Mouse (Mus musculus): ENCODE measurements around the gene Gm14295. TPM values are rescaled to one million over a fixed set of nuclear protein-coding genes. Genes with fewer than 3 reads are reported as not detected.
A peak's percentile ranks its signal among the peaks of the same experiment; 100 is the strongest.
"Not testable (repeated sequence)": the region's sequence is repeated elsewhere in the genome, so short reads cannot be mapped to it uniquely, and the experiment has no call there.

The Gm14295 gene
- 14.5 and 17.3 TPM in 2 replicates for polyA plus RNA-seq (2015; fragmentation: Nextera tagmentation; extraction: Ambion mirVana)

GRCm38 (mm10) chr2:176798312-176798711 lies at the start of gene Gm14295:
Gene Gm14295 (plus strand): TSS chr2:176798612.
- H3K27me3 ChIP-seq; ATAC-seq (ENCODE audit: low FRiP score, low read depth); H3K36me3 ChIP-seq; H3K27ac ChIP-seq; H3K9me3 ChIP-seq; H3K4me1 ChIP-seq: not testable (repeated sequence)
- Histone ChIP-seq H3K9ac (peak within 1 kb of the TSS; percentile 60), H3K4me3 (peak within 1 kb of the TSS; percentile 47), H3K4me2 (replicated peaks) (peak within 1 kb of the TSS; percentile 56)
- WGBS, result no CpG with 5 or more reads among the region's 6 CpGs

GRCm38 (mm10) chr2:176798785-176799184 lies 373 bp downstream of the Gm14295 start:
- Histone ChIP-seq H3K4me2 (replicated peaks) (peak overlapping the region; percentile 56), H3K9ac (peak overlapping the region; percentile 60), H3K4me3 (peak overlapping the region; percentile 47)
- H3K9me3 ChIP-seq; H3K27me3 ChIP-seq; ATAC-seq (ENCODE audit: low FRiP score, low read depth); H3K4me1 ChIP-seq; H3K27ac ChIP-seq; H3K36me3 ChIP-seq: not testable (repeated sequence)
- WGBS, result 17% methylated on average over 15 of the region's 15 CpGs

- not testable (repeated sequence) for H3K4me1 ChIP-seq; H3K27ac ChIP-seq; ATAC-seq (ENCODE audit: low FRiP score, low read depth); H3K27me3 ChIP-seq; H3K9me3 ChIP-seq; H3K36me3 ChIP-seq; H3K4me3 ChIP-seq; H3K4me2 ChIP-seq (replicated peaks); H3K9ac ChIP-seq
- 83% methylated on average over 1 of the region's 3 CpGs for WGBS
These were observed 32.4 kb downstream of the Gm14295 start, which contains the start of gene Gm14408 for GRCm38 (mm10) chr2:176830840-176831239. Gene Gm14408 (plus strand): TSS chr2:176831140.

Other genes starting within 250 kb of the Gm14295 start
- gene Gm14308, start 162.3 kb upstream of the Gm14295 start, polyA plus RNA-seq (2015; fragmentation: Nextera tagmentation; extraction: Ambion mirVana), result 27.1 and 32.1 TPM in 2 replicates
- 9.1 and 9.5 TPM in 2 replicates for gene Zfp973, start 128.1 kb upstream of the Gm14295 start, polyA plus RNA-seq (2015; fragmentation: Nextera tagmentation; extraction: Ambion mirVana)
- gene Gm14305, start 90.3 kb upstream of the Gm14295 start, polyA plus RNA-seq (2015; fragmentation: Nextera tagmentation; extraction: Ambion mirVana), result 34.1 and 37.2 TPM in 2 replicates
- gene Gm14408, start 32.5 kb downstream of the Gm14295 start, polyA plus RNA-seq (2015; fragmentation: Nextera tagmentation; extraction: Ambion mirVana), result not detected in 2 replicates
- gene Gm14296, start 129.2 kb downstream of the Gm14295 start, polyA plus RNA-seq (2015; fragmentation: Nextera tagmentation; extraction: Ambion mirVana), result 8.8 and 13.2 TPM in 2 replicates
- gene Gm14419, start 202.3 kb downstream of the Gm14295 start, polyA plus RNA-seq (2015; fragmentation: Nextera tagmentation; extraction: Ambion mirVana), result 12.0 and 12.8 TPM in 2 replicates

Measured in limb, embryonic 13.5 days (tissue).